Mouse (Mus musculus): ENCODE results near the gene Gbx2.

DNA sequence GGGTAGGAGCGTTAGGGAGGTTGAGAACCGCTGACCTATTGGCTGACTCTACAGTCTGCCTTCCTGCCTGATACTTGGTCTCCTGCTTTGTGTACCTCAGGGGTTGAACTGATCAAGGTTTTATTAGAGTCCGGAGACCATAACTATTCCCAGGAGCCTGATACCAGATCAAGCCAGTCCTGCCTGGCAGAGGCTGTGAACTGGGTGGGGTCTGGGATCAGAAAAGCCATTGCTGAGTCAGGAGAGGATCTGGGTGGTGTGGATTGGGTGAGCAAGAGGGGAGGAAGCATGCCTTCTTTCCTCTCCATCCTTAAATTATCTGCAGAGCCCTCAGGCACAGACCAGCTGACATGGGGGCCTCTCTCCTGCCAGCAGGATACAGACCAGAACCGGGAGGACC lies 28.4 kb upstream of the Gbx2 start:
- no peak for TF ChIP-seq CTCF (IDR thresholded peaks at IDR 0.05; ENCODE audit: insufficient read depth, low read depth, low read length)
- no peak for TF ChIP-seq POLR2A (IDR thresholded peaks at IDR 0.05; ENCODE audit: insufficient read depth, low read depth, low read length)
